Mouse (Mus musculus) CH12.LX (cell line): ENCODE results near the gene Ccdc171. TPM values are rescaled to one million over a fixed set of nuclear protein-coding genes. Genes with fewer than 3 reads are reported as not detected.
A peak's percentile ranks its signal among the peaks of the same experiment; 100 is the strongest.

ENCODE experiments used
- DNase-seq: peaks from one replicate; pipeline ENCODE4 v3.0.0-alpha.2; 2013; ENCODE audit errors: extremely low read depth
- H3K27ac ChIP-seq: 2 replicates; pipeline ENCODE4 v1.5.1; 2012; ENCODE audit warnings: low read depth, mild to moderate bottlenecking, control low read depth, moderate library complexity; ENCODE audit not compliant: insufficient read depth
- H3K27me3 ChIP-seq: replicated peaks from 2 replicates; pipeline ENCODE3; 2012; ENCODE audit warnings: inconsistent platforms
- H3K36me3 ChIP-seq, 2 experiments: replicated peaks in 1 of 2; 2 replicates each; pipeline versions ENCODE3 to v1.6.1; 2012; ENCODE audit warnings: inconsistent platforms in 1 of 2, low read length in 1 of 2, mild to moderate bottlenecking in 1 of 2, mixed read lengths in 1 of 2, moderate library complexity in 1 of 2; ENCODE audit not compliant: control insufficient read depth in 1 of 2, insufficient read depth in 1 of 2
- H3K4me1 ChIP-seq, 2 experiments: 2 replicates each; pipeline ENCODE4 v1.6.1; 2012; ENCODE audit warnings: inconsistent platforms in 1 of 2, moderate library complexity in 1 of 2; ENCODE audit not compliant: insufficient read depth in 2 of 2, control insufficient read depth in 1 of 2
- H3K4me2 ChIP-seq: 2 replicates; pipeline ENCODE4 v1.6.1; 2012; ENCODE audit warnings: low read depth, mild to moderate bottlenecking, control low read depth; ENCODE audit not compliant: poor library complexity, insufficient read depth, severe bottlenecking
- H3K4me3 ChIP-seq, 3 experiments: fragments of 150-350 bp in 1 of 3; sonication (generic) in 1 of 3; replicated peaks in 1 of 3; 2 replicates each; pipeline versions ENCODE3 to v1.5.1; 2011 to 2012; ENCODE audit warnings: low read depth in 2 of 3, low read length in 2 of 3, mild to moderate bottlenecking in 2 of 3, moderate library complexity in 2 of 3, control low read depth in 1 of 3, improper control_type of control experiment in 1 of 3, inconsistent platforms in 1 of 3, mixed read lengths in 1 of 3; ENCODE audit not compliant: poor library complexity in 1 of 3
- H3K79me2 ChIP-seq: replicated peaks from 2 replicates; pipeline ENCODE4 v1.6.1; 2012; ENCODE audit warnings: mild to moderate bottlenecking, moderate library complexity; ENCODE audit not compliant: control insufficient read depth, poor library complexity, insufficient read depth, severe bottlenecking; ENCODE audit errors: extremely low read depth
- H3K9ac ChIP-seq: 2 replicates; pipeline ENCODE4 v1.6.1; 2012; ENCODE audit warnings: low read depth, mild to moderate bottlenecking, control low read depth, moderate library complexity; ENCODE audit not compliant: insufficient read depth
- H3K9me3 ChIP-seq: replicated peaks from 2 replicates; pipeline ENCODE3; 2012; ENCODE audit warnings: low read length, inconsistent platforms, mixed read lengths
- CHD1 ChIP-seq: IDR thresholded peaks from 2 replicates; pipeline ENCODE4 v1.6.1; 2012; ENCODE audit warnings: low read depth, low read length, improper control_type of control experiment, inconsistent platforms
- IRF4 ChIP-seq: IDR thresholded peaks from 2 replicates; pipeline ENCODE4 v1.6.1; 2014; ENCODE audit warnings: low read depth, mild to moderate bottlenecking, inconsistent platforms, low read length, improper control_type of control experiment
- JUN ChIP-seq: IDR thresholded peaks from 2 replicates; pipeline ENCODE4 v1.6.1; 2011; ENCODE audit warnings: low read depth, mild to moderate bottlenecking, low read length, improper control_type of control experiment, moderate library complexity; ENCODE audit not compliant: insufficient read depth
- JUND ChIP-seq: conservative IDR thresholded peaks from 2 replicates; pipeline ENCODE4 v1.6.1; 2011; ENCODE audit warnings: low read depth, low read length, improper control_type of control experiment
- MAX ChIP-seq: IDR thresholded peaks from 2 replicates; pipeline ENCODE4 v1.6.1; 2011; ENCODE audit warnings: low read length, improper control_type of control experiment
- MAZ ChIP-seq: IDR thresholded peaks from 2 replicates; pipeline ENCODE4 v1.6.1; 2012; ENCODE audit warnings: low read depth, mild to moderate bottlenecking, inconsistent platforms, low read length, improper control_type of control experiment, moderate library complexity
- MEF2A ChIP-seq: IDR thresholded peaks from 2 replicates; pipeline ENCODE4 v1.6.1; 2014; ENCODE audit warnings: low read depth, mild to moderate bottlenecking, inconsistent platforms, low read length, improper control_type of control experiment, borderline replicate concordance
- MXI1 ChIP-seq: IDR thresholded peaks from 2 replicates; pipeline ENCODE4 v1.6.1; 2011; ENCODE audit warnings: mild to moderate bottlenecking, low read depth, low read length, improper control_type of control experiment
- MYC ChIP-seq: IDR thresholded peaks from 2 replicates; pipeline ENCODE4 v1.6.1; 2011; ENCODE audit warnings: low read depth, mild to moderate bottlenecking, improper control_type of control experiment, low read length
- NRF1 ChIP-seq: IDR thresholded peaks from 2 replicates; pipeline ENCODE4 v1.6.1; 2014; ENCODE audit warnings: low read depth, mild to moderate bottlenecking, inconsistent platforms, low read length, improper control_type of control experiment, moderate library complexity
- PAX5 ChIP-seq: IDR thresholded peaks from 2 replicates; pipeline ENCODE4 v1.6.1; 2012; ENCODE audit warnings: low read length, inconsistent platforms, mixed read lengths
- POLR2AphosphoS2 ChIP-seq: IDR thresholded peaks from 2 replicates; pipeline ENCODE4 v1.6.1; 2011; ENCODE audit warnings: low read depth, low read length, improper control_type of control experiment
- RAD21 ChIP-seq: IDR thresholded peaks from 2 replicates; pipeline ENCODE4 v1.6.1; 2011; ENCODE audit warnings: low read depth, mild to moderate bottlenecking, low read length, improper control_type of control experiment, moderate library complexity
- SIN3A ChIP-seq: IDR thresholded peaks from 2 replicates; pipeline ENCODE4 v1.6.1; 2012; ENCODE audit warnings: low read length, improper control_type of control experiment, inconsistent platforms
- TBP ChIP-seq: conservative IDR thresholded peaks from 2 replicates; pipeline ENCODE4 v1.6.1; 2011; ENCODE audit warnings: low read depth, low read length, improper control_type of control experiment
- TCF12 ChIP-seq: IDR thresholded peaks from 2 replicates; pipeline ENCODE4 v1.6.1; 2014; ENCODE audit warnings: low read depth, mild to moderate bottlenecking, inconsistent platforms, low read length, improper control_type of control experiment
- UBTF ChIP-seq: IDR thresholded peaks from 2 replicates; pipeline ENCODE4 v1.6.1; 2012; ENCODE audit warnings: low read depth, mild to moderate bottlenecking, inconsistent platforms, low read length, improper control_type of control experiment, moderate library complexity
- USF1 ChIP-seq: IDR thresholded peaks from 2 replicates; pipeline ENCODE4 v1.6.1; 2014; ENCODE audit warnings: low read depth, mild to moderate bottlenecking, inconsistent platforms, low read length, improper control_type of control experiment
- ZC3H11A ChIP-seq: IDR thresholded peaks from 2 replicates; pipeline ENCODE4 v1.6.1; 2012; ENCODE audit warnings: low read depth, mild to moderate bottlenecking, inconsistent platforms, low read length, improper control_type of control experiment
- ZKSCAN1 ChIP-seq: IDR thresholded peaks from 2 replicates; pipeline ENCODE4 v1.6.1; 2012; ENCODE audit warnings: low read depth, inconsistent platforms, low read length, improper control_type of control experiment, borderline replicate concordance
- dilution Hi-C: fragments of 300-500 bp; cut with MboI; formaldehyde crosslinking; loops from 2 replicates; pipeline ENCODE4 v1.14.3; 2020; ENCODE audit warnings: low sequenced_read_pairs; ENCODE audit not compliant: extremely low pct_unique_long_range_greater_than_20kb, extremely low pct_ligation_motif_present
- in situ Hi-C: fragments of 300-500 bp; cut with MboI; formaldehyde crosslinking; loops from 3 replicates; pipeline ENCODE4 v1.14.3; 2019; ENCODE audit warnings: low sequenced_read_pairs, low pct_ligation_motif_present, low pct_unique_long_range_greater_than_20kb, mixed read lengths
- polyA plus RNA-seq: library from polyadenylated mRNA; unstranded; fragments of >175 nt; gene quantifications from 2 replicates; pipeline ENCODE4 v1.2.1, GENCODE M21; 2012; ENCODE audit warnings: low read depth; ENCODE audit not compliant: insufficient read length
- total RNA-seq, 2 experiments: library from RNA; depleted of rRNA; stranded (reverse); fragments of 300-350 nt in 1 of 2; fragments of >200 nt in 1 of 2; gene quantifications; 2 replicates each; pipeline ENCODE4 v1.2.3; 2012 to 2014

Gene Ccdc171
- total and polyA plus RNA-seq, 3 experiments: 0.93 to 2.2 (median 1.5) TPM

GRCm38 (mm10) chr4:83524456-83524842 is 896 bp upstream of the Ccdc171 start:
- Histone ChIP-seq H3K79me2 (no peaks in the 10 kb centered on the region), H3K4me1 (peaks cover 0 to 17% of the 10 kb centered on the region in 2 experiments; a peak in 2 of 4 replicates), H3K4me3 (peak overlapping the region; percentile 73 to 92 (median 81)), H3K27ac (no peak overlapping the region), H3K36me3 (no peaks in the 10 kb centered on the region), H3K9ac (peak overlapping the region; percentile 44), H3K4me2 (peak overlapping the region; percentile 51; the same call in 1 of the 2 replicates), H3K9me3 (no peaks in the 10 kb centered on the region), H3K27me3 (no peaks in the 10 kb centered on the region)
- in situ Hi-C loops: loop anchor here (25.0 kb wide), 1 partner anchor 212 kb away; the partner anchor contains the start of gene Ttc39b
- dilution Hi-C loops: no loop called here
- peak; percentile 26; the same call in 1 of the 2 replicates for TF ChIP-seq SIN3A
- no peak for TF ChIP-seq MEF2A
- no peak for DNase-seq

GRCm38 (mm10) chr4:83525690-83526055 is 328 bp downstream of the Ccdc171 start:
- Histone ChIP-seq H3K4me2 (peak overlapping the region; percentile 41; the same call in 1 of the 2 replicates), H3K9ac (peak overlapping the region; percentile 56), H3K27ac (peak overlapping the region; percentile 73), H3K9me3 (no peaks in the 10 kb centered on the region), H3K4me3 (peak overlapping the region; percentile 59 to 92 (median 89)), H3K27me3 (no peaks in the 10 kb centered on the region), H3K4me1 (peaks cover 0 to 17% of the 10 kb centered on the region in 2 experiments; a peak in 2 of 4 replicates)
- peak; percentile 55 for DNase-seq
- TF ChIP-seq MXI1 (peak; percentile 10; the same call in 1 of the 2 replicates), ZKSCAN1 (no peak), MYC (no peak), JUN (no peak), CHD1 (no peak), TBP (0 out of 2 replicates have a peak, but pooled peaks have one; percentile 4), MAX (no peak), NRF1 (no peak), ZC3H11A (no peak), TCF12 (0 out of 2 replicates have a peak, but pooled peaks have one; percentile 3), PAX5 (no peak), POLR2AphosphoS2 (no peak), RAD21 (no peak), SIN3A (peak; percentile 46; the same call in 1 of the 2 replicates), JUND (no peak), IRF4 (no peak), MAZ (no peak), UBTF (peak; percentile 57; the same call in 1 of the 2 replicates), USF1 (no peak)
- TF ChIP-seq, all 38 proteins: peak for 5
- no peaks in the 10 kb centered on the region for H3K79me2 ChIP-seq
- in situ Hi-C loops (no loop called here), dilution Hi-C loops (no loop called here)
- H3K36me3 ChIP-seq: peaks cover 0 to 3% of the 10 kb centered on the region in 2 experiments
